ENCODE assay signal across 9 mouse cellular contexts in the genomic region with DNA sequence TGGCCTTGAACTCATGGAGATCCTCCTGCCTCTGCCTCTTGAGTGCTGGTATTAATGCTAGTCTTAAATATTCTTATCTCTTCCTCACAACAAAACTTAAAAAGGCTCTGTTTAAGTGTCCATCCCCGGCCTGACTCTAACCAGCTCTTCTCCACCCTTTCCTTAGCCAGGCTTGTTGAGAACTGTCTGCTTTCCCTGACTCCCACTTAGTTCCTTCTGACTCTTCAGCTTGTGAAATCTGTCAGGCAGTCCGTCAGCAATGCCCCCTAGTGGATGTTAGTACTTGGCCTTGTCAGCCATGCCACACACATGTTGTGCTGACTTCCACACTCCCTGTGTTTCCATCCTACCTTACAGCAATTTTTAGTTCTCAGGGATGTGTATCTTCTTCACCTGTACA. TPM values are rescaled to one million over a fixed set of nuclear protein-coding genes. Genes with fewer than 3 reads are reported as not detected.
A peak's percentile ranks its signal among the peaks of the same experiment; 100 is the strongest.
DNase-seq lines count a peak whose midpoint lies in the region; ATAC-seq and TF ChIP-seq lines count a peak whose summit lies in the region.
"Had no signal": no experiment of that assay in that cellular context is flagged by ENCODE, and none has a peak within 500 bp of the region (broad histone marks: within the 10 kb centered on the region; RNA-seq: fewer than 3 reads in every experiment).

No protein-coding gene starts in this region.

- dilution Hi-C loops in CH12.LX (cut with MboI; ENCODE audit: extremely low pct_ligation_motif_present, extremely low pct_unique_long_range_greater_than_20kb, low sequenced_read_pairs), result no loop called here

- no peaks in the 10 kb centered on the region for H3K79me2 ChIP-seq in CH12.LX (replicated peaks; ENCODE audit: control insufficient read depth, extremely low read depth, insufficient read depth, poor library complexity, severe bottlenecking)

- no peak for ATAC-seq in hindbrain, embryonic 11.5 days (ENCODE audit: low FRiP score)
- no peak for ATAC-seq in hindbrain, embryonic 12.5 days (ENCODE audit: low FRiP score)
- no peak for ATAC-seq in heart, postnatal 0 days (ENCODE audit: insufficient read depth, low read depth)
- ATAC-seq in erythroid progenitor cell, adult 5-6 weeks (replicated peaks; ENCODE audit: low FRiP score, poor library complexity, severe bottlenecking), result no peak
- no peak for ATAC-seq in midbrain, embryonic 15.5 days (replicated peaks)

- H3K36me3 ChIP-seq in hindbrain, embryonic 11.5 days (ENCODE audit: control insufficient read depth, insufficient read depth, low read length), result no peaks in the 10 kb centered on the region
- H3K36me3 ChIP-seq in hindbrain, embryonic 12.5 days, result peaks cover 2% of the 10 kb centered on the region; the same call in 1 of the 2 replicates
- H3K36me3 ChIP-seq in CH12.LX (replicated peaks in 1 of 2; ENCODE audit: control insufficient read depth in 1 of 2, insufficient read depth in 1 of 2, low read length in 1 of 2), result peaks cover 13 to 41% of the 10 kb centered on the region in 2 experiments
- peaks cover 20% of the 10 kb centered on the region for H3K36me3 ChIP-seq in heart, postnatal 0 days (replicated peaks; ENCODE audit: control insufficient read depth, insufficient read depth, low read length)
- no peaks in the 10 kb centered on the region for H3K36me3 ChIP-seq in midbrain, embryonic 15.5 days (replicated peaks)
- H3K36me3 ChIP-seq: embryonic facial prominence, embryonic 12.5 days had no signal

- H3K27me3 ChIP-seq in hindbrain, embryonic 11.5 days (ENCODE audit: control insufficient read depth, insufficient read depth, low read length), result no peaks in the 10 kb centered on the region
- H3K27me3 ChIP-seq in hindbrain, embryonic 12.5 days, result no peaks in the 10 kb centered on the region
- H3K27me3 ChIP-seq in CH12.LX (replicated peaks), result no peaks in the 10 kb centered on the region
- H3K27me3 ChIP-seq in heart, postnatal 0 days (ENCODE audit: control insufficient read depth, insufficient read depth, low read length), result no peaks in the 10 kb centered on the region
- H3K27me3 ChIP-seq in midbrain, embryonic 15.5 days (replicated peaks), result no peaks in the 10 kb centered on the region
- H3K27me3 ChIP-seq: embryonic facial prominence, embryonic 12.5 days had no signal

- no peaks in the 10 kb centered on the region for H3K9me3 ChIP-seq in hindbrain, embryonic 11.5 days (ENCODE audit: control insufficient read depth, low read length)
- H3K9me3 ChIP-seq in hindbrain, embryonic 12.5 days (replicated peaks), result no peaks in the 10 kb centered on the region
- no peaks in the 10 kb centered on the region for H3K9me3 ChIP-seq in CH12.LX (replicated peaks; ENCODE audit: low read length)
- H3K9me3 ChIP-seq in heart, postnatal 0 days (replicated peaks; ENCODE audit: control insufficient read depth, low read length), result no peaks in the 10 kb centered on the region
- no peaks in the 10 kb centered on the region for H3K9me3 ChIP-seq in midbrain, embryonic 15.5 days
- H3K9me3 ChIP-seq: embryonic facial prominence, embryonic 12.5 days had no signal

- H3K4me3 ChIP-seq in hindbrain, embryonic 11.5 days (ENCODE audit: low read depth, low read length), result no peak overlapping the region
- H3K4me3 ChIP-seq in hindbrain, embryonic 12.5 days, result no peak overlapping the region
- H3K4me3 ChIP-seq in CH12.LX (replicated peaks in 1 of 3; ENCODE audit: low read depth in 2 of 3, low read length in 2 of 3, poor library complexity in 1 of 3), result no peak overlapping the region
- no peak overlapping the region for H3K4me3 ChIP-seq in bone marrow macrophage, adult 2 months (ENCODE audit: insufficient read depth, low read length)
- H3K4me3 ChIP-seq in heart, postnatal 0 days (ENCODE audit: low read depth, low read length), result no peak overlapping the region
- no peak overlapping the region for H3K4me3 ChIP-seq in lung, adult 2 months (replicated peaks; ENCODE audit: extremely low read depth, low read depth, low read length)
- no peak overlapping the region for H3K4me3 ChIP-seq in midbrain, embryonic 15.5 days
- H3K4me3 ChIP-seq: embryonic facial prominence, embryonic 12.5 days had no signal

- no peaks in the 10 kb centered on the region for H3K4me1 ChIP-seq in hindbrain, embryonic 11.5 days (replicated peaks; ENCODE audit: control insufficient read depth, insufficient read depth, low read length)
- H3K4me1 ChIP-seq in hindbrain, embryonic 12.5 days, result no peaks in the 10 kb centered on the region
- peaks cover 16 to 47% of the 10 kb centered on the region in 2 experiments for H3K4me1 ChIP-seq in CH12.LX (ENCODE audit: control insufficient read depth in 1 of 2, insufficient read depth in 2 of 2)
- H3K4me1 ChIP-seq in bone marrow macrophage, adult 2 months (ENCODE audit: control insufficient read depth, insufficient read depth, low read length), result no peaks in the 10 kb centered on the region
- no peaks in the 10 kb centered on the region for H3K4me1 ChIP-seq in heart, postnatal 0 days (ENCODE audit: control insufficient read depth, insufficient read depth)
- H3K4me1 ChIP-seq in lung, adult 2 months (ENCODE audit: control insufficient read depth, insufficient read depth, low read length), result no peaks in the 10 kb centered on the region
- H3K4me1 ChIP-seq in midbrain, embryonic 15.5 days, result no peaks in the 10 kb centered on the region
- H3K4me1 ChIP-seq: embryonic facial prominence, embryonic 12.5 days had no signal

- WGBS in hindbrain, embryonic 11.5 days, result 55% methylated on average over 2 of the region's 2 CpGs
- WGBS in hindbrain, embryonic 12.5 days, result 58% methylated on average over 2 of the region's 2 CpGs
- WGBS in heart, postnatal 0 days, result 36% methylated on average over 2 of the region's 2 CpGs
- 41% methylated on average over 2 of the region's 2 CpGs for WGBS in lung, adult 2 months
- WGBS in midbrain, embryonic 15.5 days, result 57% methylated on average over 2 of the region's 2 CpGs

- TF ChIP-seq CTCF in CH12.LX (conservative IDR thresholded peaks at IDR 0.05 in 1 of 2, IDR thresholded peaks at IDR 0.05 in 1 of 2; ENCODE audit: low read depth in 2 of 2, low read length in 2 of 2), result peak; percentile 46 to 66; a peak in 3 of 4 replicates
- peak; percentile 61 for TF ChIP-seq CTCF in bone marrow macrophage, adult 2 months (IDR thresholded peaks at IDR 0.05; ENCODE audit: low read depth, low read length)
- peak; percentile 72 for TF ChIP-seq CTCF in heart, postnatal 0 days (IDR thresholded peaks at IDR 0.05; ENCODE audit: low read depth)
- TF ChIP-seq CTCF in lung, adult 2 months (IDR thresholded peaks at IDR 0.05; ENCODE audit: insufficient read depth, low read length), result peak; percentile 80

- H3K9ac ChIP-seq in hindbrain, embryonic 11.5 days (ENCODE audit: low read depth, low read length), result no peak overlapping the region
- no peak overlapping the region for H3K9ac ChIP-seq in hindbrain, embryonic 12.5 days
- H3K9ac ChIP-seq in CH12.LX (ENCODE audit: insufficient read depth, low read depth), result no peak overlapping the region
- no peak overlapping the region for H3K9ac ChIP-seq in heart, postnatal 0 days (replicated peaks; ENCODE audit: low read depth, low read length)
- no peak overlapping the region for H3K9ac ChIP-seq in midbrain, embryonic 15.5 days
- H3K9ac ChIP-seq: embryonic facial prominence, embryonic 12.5 days had no signal

- no peak for TF ChIP-seq POLR2A in CH12.LX (IDR thresholded peaks at IDR 0.05; ENCODE audit: low read depth, low read length)
- no peak for TF ChIP-seq POLR2A in bone marrow macrophage, adult 2 months (IDR thresholded peaks at IDR 0.05; ENCODE audit: borderline replicate concordance, low read depth, low read length)
- no peak for TF ChIP-seq POLR2A in lung, adult 2 months (IDR thresholded peaks at IDR 0.05; ENCODE audit: borderline replicate concordance, extremely low read depth, low read depth, low read length)

- no peak for TF ChIP-seq EP300 in CH12.LX (IDR thresholded peaks at IDR 0.05; ENCODE audit: low read length)
- TF ChIP-seq EP300 in heart, postnatal 0 days (IDR thresholded peaks at IDR 0.05; ENCODE audit: low read depth), result no peak

- TF ChIP-seq RAD21 in CH12.LX (IDR thresholded peaks at IDR 0.05; ENCODE audit: low read depth, low read length), result peak; percentile 24

- in situ Hi-C loops in CH12.LX (cut with MboI; ENCODE audit: low pct_ligation_motif_present, low pct_unique_long_range_greater_than_20kb, low sequenced_read_pairs), result no loop called here

- peak; percentile 26 for DNase-seq in hindbrain, embryonic 11.5 days (ENCODE audit: low spot score)
- DNase-seq in CH12.LX (ENCODE audit: extremely low read depth), result peak; percentile 44
- DNase-seq in heart, postnatal 0 days (ENCODE audit: low spot score), result peak; percentile 36
- no peak for DNase-seq in lung, adult 2 months

- no peak overlapping the region for H3K27ac ChIP-seq in hindbrain, embryonic 11.5 days (ENCODE audit: low read depth, low read length)
- no peak overlapping the region for H3K27ac ChIP-seq in hindbrain, embryonic 12.5 days
- no peak overlapping the region for H3K27ac ChIP-seq in CH12.LX (ENCODE audit: insufficient read depth, low read depth)
- H3K27ac ChIP-seq in bone marrow macrophage, adult 2 months (ENCODE audit: insufficient read depth, low read depth, low read length), result no peak overlapping the region
- H3K27ac ChIP-seq in heart, postnatal 0 days (ENCODE audit: low read depth), result no peak overlapping the region
- no peak overlapping the region for H3K27ac ChIP-seq in midbrain, embryonic 15.5 days
- H3K27ac ChIP-seq: embryonic facial prominence, embryonic 12.5 days had no signal

- H3K4me2 ChIP-seq in hindbrain, embryonic 11.5 days (replicated peaks; ENCODE audit: low read depth, low read length), result no peak overlapping the region
- H3K4me2 ChIP-seq in hindbrain, embryonic 12.5 days (replicated peaks), result no peak overlapping the region
- no peak overlapping the region for H3K4me2 ChIP-seq in CH12.LX (ENCODE audit: insufficient read depth, low read depth, poor library complexity, severe bottlenecking)
- H3K4me2 ChIP-seq in heart, postnatal 0 days (ENCODE audit: low read depth, low read length), result no peak overlapping the region
- H3K4me2 ChIP-seq in midbrain, embryonic 15.5 days, result no peak overlapping the region
- H3K4me2 ChIP-seq: embryonic facial prominence, embryonic 12.5 days had no signal

RNA-seq across cellular contexts. Expression of gene Vps13c, which starts 35.1 kb away (rescaled TPM):
- 8.8 and 14.7 TPM in 2 replicates for polyA plus RNA-seq in hindbrain, embryonic 11.5 days (2014; fragmentation: Nextera tagmentation; extraction: Ambion mirVana)
- 9.1 and 9.3 TPM in 2 replicates for polyA plus RNA-seq in hindbrain, embryonic 12.5 days (2016; fragmentation: Nextera tagmentation; extraction: Ambion mirVana)
- 17.3 and 18.4 TPM in 2 replicates for total RNA-seq in CH12.LX (2012; rRNA removed)
- total RNA-seq in CH12.LX (2014; rRNA removed), result 9.7 and 10.8 TPM in 2 replicates
- 21.7 and 25.7 TPM in 2 replicates for polyA plus RNA-seq in CH12.LX (2012; ENCODE audit: insufficient read length, low read depth)
- polyA plus RNA-seq in bone marrow macrophage, adult 2 months (2012; ENCODE audit: insufficient read depth, insufficient read length, missing spikeins), result 34.7 and 39.0 TPM in 2 replicates
- total RNA-seq in heart, postnatal 0 days (2014; rRNA removed; ENCODE audit: low replicate concordance), result 14.4 and 26.0 TPM in 2 replicates
- 3.9 and 4.5 TPM in 2 replicates for polyA plus RNA-seq in heart, postnatal 0 days (2015; fragmentation: Nextera tagmentation; extraction: Ambion mirVana)
- 6.1 and 9.1 TPM in 2 replicates for polyA plus RNA-seq in lung, adult 2 months (2012; rRNA removed)
- 13.8 and 15.1 TPM in 2 replicates for total RNA-seq in erythroid progenitor cell, adult 5-6 weeks (2015; ENCODE audit: low replicate concordance)
- 6.1 and 10.1 TPM in 2 replicates for total RNA-seq in erythroid progenitor cell, adult 5-6 weeks (2017; ENCODE audit: low replicate concordance)
- polyA plus RNA-seq in midbrain, embryonic 15.5 days (2015; fragmentation: Nextera tagmentation; extraction: Ambion mirVana), result 10.6 and 12.8 TPM in 2 replicates

RNA-seq across cellular contexts. Expression of gene C2cd4a, which starts 43.2 kb away (rescaled TPM):
- not detected in 2 replicates for polyA plus RNA-seq in hindbrain, embryonic 11.5 days (2014; fragmentation: Nextera tagmentation; extraction: Ambion mirVana)
- 0.38 TPM in 1 of 2 replicates, not detected in the other for polyA plus RNA-seq in hindbrain, embryonic 12.5 days (2016; fragmentation: Nextera tagmentation; extraction: Ambion mirVana)
- total RNA-seq in CH12.LX (2012; rRNA removed) (not detected in 2 replicates), CH12.LX (2014; rRNA removed) (0.16 TPM in 1 of 2 replicates, not detected in the other)
- not detected in 2 replicates for polyA plus RNA-seq in CH12.LX (2012; ENCODE audit: insufficient read length, low read depth)
- polyA plus RNA-seq in bone marrow macrophage, adult 2 months (2012; ENCODE audit: insufficient read depth, insufficient read length, missing spikeins), result not detected in 2 replicates
- not detected in 2 replicates for total RNA-seq in heart, postnatal 0 days (2014; rRNA removed; ENCODE audit: low replicate concordance)
- not detected in 2 replicates for polyA plus RNA-seq in heart, postnatal 0 days (2015; fragmentation: Nextera tagmentation; extraction: Ambion mirVana)
- 1.2 and 1.7 TPM in 2 replicates for polyA plus RNA-seq in lung, adult 2 months (2012; rRNA removed)
- total RNA-seq in erythroid progenitor cell, adult 5-6 weeks (2015; ENCODE audit: low replicate concordance), result not detected in 2 replicates
- total RNA-seq in erythroid progenitor cell, adult 5-6 weeks (2017; ENCODE audit: low replicate concordance), result not detected in 2 replicates
- 0.27 and 0.45 TPM in 2 replicates for polyA plus RNA-seq in midbrain, embryonic 15.5 days (2015; fragmentation: Nextera tagmentation; extraction: Ambion mirVana)
